Mouse (Mus musculus) heart, embryonic 11.5 days (tissue): ENCODE measurements at regions not wholly inside any gene's neighbourhood (a gene's known extent, or its start where the extent isn't known, plus 50 kb on each side); places are given as distances from the start of the nearest gene placed in this dataset.
"Not testable (repeated sequence)": the region's sequence is repeated elsewhere in the genome, so short reads cannot be mapped to it uniquely, and the experiment has no call there.

Experiments
- ATAC-seq: fragments of 200-750 bp; cut with Nextera tagmentation; replicated peaks from 2 replicates; pipeline ENCODE4 v1.8.0; 2017; ENCODE audit warnings: moderate library complexity; ENCODE audit not compliant: insufficient number of reproducible peaks, low FRiP score, low TSS enrichment
- H3K27ac ChIP-seq: fragments of 300-500 bp; sonication (generic); 2 replicates; pipeline ENCODE4 v1.5.1; 2014; ENCODE audit warnings: mild to moderate bottlenecking, low read depth, low read length
- H3K27me3 ChIP-seq: fragments of 300-500 bp; sonication (generic); 2 replicates; pipeline ENCODE4 v1.6.1; 2014; ENCODE audit warnings: mild to moderate bottlenecking, low read length, mixed read lengths; ENCODE audit not compliant: control insufficient read depth, insufficient read depth
- H3K36me3 ChIP-seq: fragments of 300-500 bp; sonication (generic); 2 replicates; pipeline ENCODE4 v1.6.1; 2014; ENCODE audit warnings: mild to moderate bottlenecking, low read length, moderate library complexity, mixed read lengths; ENCODE audit not compliant: control insufficient read depth, insufficient read depth
- H3K4me1 ChIP-seq: fragments of 300-500 bp; sonication (generic); 2 replicates; pipeline ENCODE4 v1.6.1; 2014; ENCODE audit warnings: low read length; ENCODE audit not compliant: control insufficient read depth, insufficient read depth
- H3K4me2 ChIP-seq: fragments of 300-500 bp; sonication (generic); 2 replicates; pipeline ENCODE4 v1.6.1; 2014; ENCODE audit warnings: mild to moderate bottlenecking, moderate library complexity
- H3K4me3 ChIP-seq: fragments of 300-500 bp; sonication (generic); 2 replicates; pipeline ENCODE4 v1.5.1; 2014; ENCODE audit warnings: low read depth, low read length
- H3K9ac ChIP-seq: fragments of 300-500 bp; sonication (generic); 2 replicates; pipeline ENCODE4 v1.6.1; 2014; ENCODE audit warnings: mild to moderate bottlenecking, low read depth, low read length, moderate library complexity
- H3K9me3 ChIP-seq: fragments of 300-500 bp; sonication (generic); replicated peaks from 2 replicates; pipeline ENCODE4 v1.6.1; 2016; ENCODE audit warnings: low read length; ENCODE audit not compliant: control insufficient read depth
- WGBS: fragments of 180-500 bp; shearing (Covaris S2); extraction: QIAGEN DNeasy Blood & Tissue Kit; methylation state at CpG from one replicate; pipeline ENCODE4 v1.1.7; 2014; ENCODE audit not compliant: insufficient replicate concordance; 5-methylcytosine and 5-hydroxymethylcytosine counted together

DNA sequence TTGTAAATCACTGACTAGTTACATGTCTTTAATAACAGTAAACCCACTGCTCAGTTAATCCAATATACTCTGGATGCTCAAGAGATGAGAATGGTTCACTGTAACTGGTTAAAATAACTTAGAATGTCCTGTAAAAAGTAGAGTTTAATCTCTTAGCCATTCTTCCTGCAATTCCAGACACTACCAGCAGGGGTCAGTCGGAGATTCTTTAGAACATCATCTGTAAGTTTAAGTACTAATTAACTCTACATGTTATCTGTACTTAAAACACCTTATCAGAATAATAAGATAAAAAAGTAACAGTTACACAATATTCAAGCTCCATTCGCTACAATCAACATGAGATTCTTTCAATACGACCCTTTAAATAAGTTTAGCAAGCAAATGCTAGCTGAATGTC lies 58.7 kb upstream of the Olig3 start:
- Histone ChIP-seq H3K4me1 (no peaks in the 10 kb centered on the region), H3K9ac (no peak overlapping the region), H3K4me2 (no peak overlapping the region), H3K4me3 (no peak overlapping the region), H3K9me3 (no peaks in the 10 kb centered on the region), H3K36me3 (no peaks in the 10 kb centered on the region), H3K27ac (no peak overlapping the region), H3K27me3 (no peaks in the 10 kb centered on the region)
- 44% methylated on average over 3 of the region's 3 CpGs for WGBS
- ATAC-seq, result no peak

DNA sequence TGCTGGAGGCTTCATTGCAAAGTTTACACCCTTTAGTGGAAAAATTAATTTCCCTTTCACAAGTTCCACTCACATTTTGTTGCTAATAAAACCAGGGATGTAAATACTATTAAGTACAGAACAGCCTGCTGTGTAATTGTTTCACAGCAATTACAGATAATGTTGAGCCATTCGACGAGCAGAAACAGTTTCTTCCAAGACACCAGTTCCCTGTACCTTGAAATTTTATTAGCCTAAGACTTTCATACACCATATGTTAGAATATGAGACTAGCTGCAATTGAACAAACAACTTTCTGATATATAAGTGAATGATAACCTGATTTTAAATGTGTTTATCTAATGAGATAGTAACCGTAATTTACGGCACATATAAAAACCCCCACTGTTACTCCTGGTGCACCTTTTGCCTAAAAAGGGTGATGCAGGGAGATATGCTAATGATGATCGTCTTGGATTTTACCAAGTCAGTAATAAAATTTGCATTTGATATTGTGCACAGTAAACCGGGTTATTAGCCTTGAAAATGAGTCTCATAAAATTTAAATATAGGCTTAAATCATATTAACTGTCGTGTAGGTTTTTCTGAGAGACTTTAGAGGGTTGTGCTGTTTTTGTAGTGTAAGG lies 60.8 kb upstream of the Olig3 start:
- 81% methylated on average over 7 of the region's 7 CpGs for WGBS
- no peaks in the 10 kb centered on the region for H3K36me3 ChIP-seq
- H3K4me3 ChIP-seq, result no peak overlapping the region
- no peaks in the 10 kb centered on the region for H3K27me3 ChIP-seq
- H3K4me1 ChIP-seq, result no peaks in the 10 kb centered on the region
- H3K9ac ChIP-seq, result no peak overlapping the region
- ATAC-seq, result no peak
- no peak overlapping the region for H3K27ac ChIP-seq
- no peaks in the 10 kb centered on the region for H3K9me3 ChIP-seq
- H3K4me2 ChIP-seq, result no peak overlapping the region

GRCm38 (mm10) chr10:19291474-19291873 lies 64.9 kb upstream of the Olig3 start:
- H3K9ac ChIP-seq, result no peak overlapping the region
- no peaks in the 10 kb centered on the region for H3K36me3 ChIP-seq
- no peak overlapping the region for H3K27ac ChIP-seq
- ATAC-seq, result no peak
- H3K9me3 ChIP-seq, result no peaks in the 10 kb centered on the region
- H3K27me3 ChIP-seq, result no peaks in the 10 kb centered on the region
- WGBS, result 81% methylated on average over 5 of the region's 5 CpGs
- H3K4me1 ChIP-seq, result no peaks in the 10 kb centered on the region
- H3K4me3 ChIP-seq, result no peak overlapping the region
- no peak overlapping the region for H3K4me2 ChIP-seq

DNA sequence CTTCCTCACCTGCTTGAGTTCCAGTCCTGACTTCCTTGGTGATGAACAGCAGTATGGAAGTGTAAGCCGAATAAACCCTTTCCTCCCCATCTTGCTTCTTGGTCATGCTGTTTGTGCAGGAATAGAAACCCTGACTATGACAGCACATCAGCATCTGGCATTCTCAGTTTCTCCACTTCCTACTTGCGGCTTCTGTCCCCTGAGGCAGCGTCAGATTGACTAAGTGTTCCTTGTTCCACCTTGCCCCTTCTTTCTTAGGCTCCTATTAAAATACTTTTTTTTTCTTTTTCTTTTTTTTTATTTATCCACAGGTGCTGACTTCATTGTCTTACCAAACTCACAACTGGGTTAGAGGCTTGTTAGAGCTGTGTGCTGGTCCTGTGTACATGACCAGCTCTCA lies 65.3 kb upstream of the Olig3 start:
- not testable (repeated sequence) for H3K36me3 ChIP-seq, H3K9me3 ChIP-seq, ATAC-seq, H3K9ac ChIP-seq, H3K4me1 ChIP-seq, H3K27me3 ChIP-seq, H3K27ac ChIP-seq, H3K4me3 ChIP-seq, H3K4me2 ChIP-seq
- WGBS, result 79% methylated on average over 3 of the region's 3 CpGs

- no peak overlapping the region for H3K9ac ChIP-seq
- no peaks in the 10 kb centered on the region for H3K9me3 ChIP-seq
- WGBS, result 78% methylated on average over 3 of the region's 3 CpGs
- no peak overlapping the region for H3K27ac ChIP-seq
- no peak overlapping the region for H3K4me3 ChIP-seq
- no peak for ATAC-seq
- no peaks in the 10 kb centered on the region for H3K4me1 ChIP-seq
- H3K27me3 ChIP-seq, result no peaks in the 10 kb centered on the region
- no peaks in the 10 kb centered on the region for H3K36me3 ChIP-seq
- H3K4me2 ChIP-seq, result no peak overlapping the region
These were observed 74.2 kb upstream of the Olig3 start for GRCm38 (mm10) chr10:19282166-19282565.

DNA sequence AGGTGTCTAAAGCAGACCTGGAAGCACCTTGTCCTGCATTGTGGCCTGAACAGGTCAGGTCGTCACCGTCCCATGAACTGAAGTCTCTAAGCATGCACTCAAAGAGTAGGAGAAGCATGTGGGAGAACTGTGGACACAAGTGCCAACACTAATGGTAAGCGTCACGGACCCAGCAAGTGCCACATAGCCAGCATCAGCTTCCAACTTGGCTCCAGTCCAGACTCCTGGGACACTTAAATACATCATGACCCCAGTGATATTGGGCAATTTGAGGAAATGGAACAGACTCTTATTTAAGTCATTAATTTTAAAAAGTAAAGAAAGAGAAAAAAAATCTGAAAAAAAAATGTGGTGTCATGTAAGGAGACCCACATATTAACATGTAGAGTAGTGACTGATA lies 75.3 kb upstream of the Olig3 start:
- no peak for ATAC-seq
- Histone ChIP-seq H3K36me3 (no peaks in the 10 kb centered on the region), H3K4me3 (no peak overlapping the region), H3K9ac (no peak overlapping the region), H3K27ac (no peak overlapping the region), H3K4me2 (no peak overlapping the region), H3K27me3 (no peaks in the 10 kb centered on the region), H3K4me1 (no peaks in the 10 kb centered on the region), H3K9me3 (no peaks in the 10 kb centered on the region)
- WGBS, result 77% methylated on average over 4 of the region's 4 CpGs

- Histone ChIP-seq H3K4me3 (no peak overlapping the region), H3K27me3 (no peaks in the 10 kb centered on the region), H3K4me1 (no peaks in the 10 kb centered on the region), H3K9me3 (no peaks in the 10 kb centered on the region), H3K27ac (no peak overlapping the region), H3K4me2 (no peak overlapping the region), H3K9ac (no peak overlapping the region), H3K36me3 (no peaks in the 10 kb centered on the region)
- 72% methylated on average over 5 of the region's 5 CpGs for WGBS
- no peak for ATAC-seq
These were observed 78.0 kb upstream of the Olig3 start for GRCm38 (mm10) chr10:19278189-19278842.

DNA sequence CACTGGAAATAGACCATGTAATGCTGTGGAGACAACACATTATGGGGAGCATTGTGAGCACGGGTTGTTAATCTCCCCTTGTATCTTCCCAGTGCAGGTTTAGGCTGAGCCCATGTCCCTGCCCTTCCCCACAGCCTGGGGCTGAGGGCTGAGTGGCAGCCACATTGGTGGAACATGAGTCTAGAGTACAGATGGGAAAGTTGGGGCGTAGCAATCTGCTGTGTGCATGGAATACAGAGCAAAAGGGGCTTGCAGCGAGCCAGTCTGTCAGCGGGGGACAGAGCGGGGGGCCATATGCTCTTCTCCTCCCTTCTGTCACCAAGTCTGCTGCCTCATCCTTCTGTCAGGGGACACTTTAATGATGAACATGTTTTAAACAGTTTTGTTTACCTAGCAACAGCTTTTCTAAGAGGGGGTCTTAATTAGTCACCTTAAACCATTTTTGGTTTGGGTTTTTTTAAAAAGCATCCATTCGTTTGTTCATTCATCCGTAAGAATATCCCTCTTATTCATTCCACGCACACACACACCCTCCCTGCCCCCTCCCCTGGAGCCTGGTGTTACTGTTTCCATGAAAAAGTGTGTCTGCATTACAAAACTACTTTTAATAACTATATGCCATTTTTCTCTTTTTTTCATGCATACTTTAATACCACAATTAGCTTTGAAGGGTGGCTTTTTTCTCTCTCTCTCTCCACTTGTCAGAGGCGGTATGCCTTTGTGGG lies 79.1 kb upstream of the Olig3 start:
- no peaks in the 10 kb centered on the region for H3K36me3 ChIP-seq
- H3K4me1 ChIP-seq, result no peaks in the 10 kb centered on the region
- H3K9me3 ChIP-seq, result no peaks in the 10 kb centered on the region
- H3K9ac ChIP-seq, result no peak overlapping the region
- no peak overlapping the region for H3K4me3 ChIP-seq
- WGBS, result 73% methylated on average over 9 of the region's 9 CpGs
- H3K4me2 ChIP-seq, result no peak overlapping the region
- no peaks in the 10 kb centered on the region for H3K27me3 ChIP-seq
- no peak overlapping the region for H3K27ac ChIP-seq
- no peak for ATAC-seq
